Mouse (Mus musculus): ENCODE measurements around the gene Gm6096.

DNA sequence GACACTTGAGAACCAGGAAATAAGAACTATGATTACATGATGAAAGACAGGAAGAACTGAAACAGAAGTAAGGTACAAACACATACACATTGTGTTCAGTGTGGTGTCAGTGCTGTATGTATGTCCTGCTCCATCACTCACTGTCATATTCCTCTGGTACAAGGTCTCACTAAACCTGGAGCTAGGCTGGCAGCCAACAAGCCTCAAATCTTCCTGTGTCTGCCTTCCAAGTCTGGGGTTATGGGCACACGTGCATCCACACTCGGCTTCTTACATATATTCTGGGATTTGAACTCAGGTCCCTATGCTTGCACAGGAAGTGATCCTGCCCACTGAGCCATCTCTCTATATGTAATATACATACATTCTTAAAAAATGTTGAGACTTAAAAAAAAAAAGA is 41.8 kb downstream of the Gm6096 start:
- TF ChIP-seq HCFC1 (IDR thresholded peaks at IDR 0.05; ENCODE audit: borderline replicate concordance, insufficient read depth, low read length) (no peak), ZC3H11A (IDR thresholded peaks at IDR 0.05; ENCODE audit: borderline replicate concordance, low read depth, low read length) (no peak)
